ENCODE assay signal across 9 mouse cellular contexts in the genomic region with DNA sequence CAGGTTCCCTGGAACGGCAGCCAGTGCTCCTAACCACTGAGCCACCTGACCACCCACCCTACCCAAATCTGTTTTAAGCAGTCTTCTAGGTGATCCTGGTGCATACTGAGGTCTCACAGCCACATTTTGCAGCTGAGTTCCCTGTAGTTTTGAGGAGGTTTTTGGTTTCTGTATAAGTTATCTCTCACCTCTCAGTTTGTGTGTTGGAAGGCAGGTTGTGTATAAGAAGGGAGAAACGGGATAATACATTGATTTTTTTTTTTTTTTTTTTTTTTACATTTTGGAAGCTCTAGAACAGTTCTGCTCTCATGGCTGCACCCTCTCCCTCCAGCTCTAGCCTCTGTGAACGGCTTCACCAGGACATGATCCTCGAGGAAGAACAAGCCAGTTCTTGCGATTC. TPM values are rescaled to one million over a fixed set of nuclear protein-coding genes. Genes with fewer than 3 reads are reported as not detected.
DNase-seq lines count a peak whose midpoint lies in the region; ATAC-seq and TF ChIP-seq lines count a peak whose summit lies in the region.
"Had no signal": no experiment of that assay in that cellular context is flagged by ENCODE, and none has a peak within 500 bp of the region (broad histone marks: within the 10 kb centered on the region; RNA-seq: fewer than 3 reads in every experiment).

No protein-coding gene starts in this region.

- peak overlapping the region; percentile 84 for H3K9ac ChIP-seq in heart, embryonic 13.5 days
- no peak overlapping the region for H3K9ac ChIP-seq in ES-E14 (ENCODE audit: insufficient read depth, low read depth, low read length, poor library complexity, severe bottlenecking)
- peak overlapping the region; percentile 94; the same call in 1 of the 2 replicates for H3K9ac ChIP-seq in forebrain, postnatal 0 days

- peaks cover 41% of the 10 kb centered on the region for H3K36me3 ChIP-seq in heart, embryonic 13.5 days
- peaks cover 3% of the 10 kb centered on the region; the same call in 1 of the 2 replicates for H3K36me3 ChIP-seq in ES-E14 (ENCODE audit: control insufficient read depth, insufficient read depth, low read length, poor library complexity, severe bottlenecking)
- peaks cover 36% of the 10 kb centered on the region for H3K36me3 ChIP-seq in forebrain, postnatal 0 days (ENCODE audit: insufficient read depth)
- peaks cover 45% of the 10 kb centered on the region for H3K36me3 ChIP-seq in midbrain, embryonic 10.5 days

- 77% methylated on average over 5 of the region's 5 CpGs for WGBS in heart, embryonic 13.5 days
- 73% methylated on average over 5 of the region's 5 CpGs for WGBS in forebrain, postnatal 0 days
- 89% methylated on average over 5 of the region's 5 CpGs for WGBS in midbrain, embryonic 10.5 days

- H3K27ac ChIP-seq in heart, embryonic 13.5 days (replicated peaks), result no peak overlapping the region
- no peak overlapping the region for H3K27ac ChIP-seq in ES-E14 (ENCODE audit: insufficient read depth, low read depth, low read length, poor library complexity, severe bottlenecking)
- no peak overlapping the region for H3K27ac ChIP-seq in forebrain, postnatal 0 days (ENCODE audit: low read depth, low read length)
- H3K27ac ChIP-seq in midbrain, embryonic 10.5 days (replicated peaks), result no peak overlapping the region

- no peak for ATAC-seq in heart, embryonic 13.5 days (ENCODE audit: extremely low read depth, insufficient number of reproducible peaks, low FRiP score, low TSS enrichment)
- ATAC-seq in forebrain, postnatal 0 days, result no peak
- ATAC-seq in megakaryocyte progenitor cell, adult 5-6 weeks (replicated peaks; ENCODE audit: poor library complexity), result no peak

- DNase-seq in heart, postnatal 4 days, result no peak
- DNase-seq in ES-E14 (ENCODE audit: low read depth, low spot score), result no peak
- no peak for DNase-seq in forebrain, postnatal 0 days
- DNase-seq in midbrain, embryonic 10.5 days (ENCODE audit: low spot score), result no peak
- no peak for DNase-seq in adrenal gland, adult (ENCODE audit: inconsistent age in 2 of 2, low spot score in 1 of 2)
- no peak for DNase-seq in spleen, postnatal 36 days (ENCODE audit: low spot score in 2 of 2)

- H3K9me3 ChIP-seq in heart, embryonic 13.5 days, result 0 out of 2 replicates have a peak, but pooled peaks cover 3% of the 10 kb centered on the region
- no peaks in the 10 kb centered on the region for H3K9me3 ChIP-seq in ES-E14 (ENCODE audit: control insufficient read depth, insufficient read depth, low read depth, low read length)
- no peaks in the 10 kb centered on the region for H3K9me3 ChIP-seq in forebrain, postnatal 0 days (ENCODE audit: low read length)
- no peaks in the 10 kb centered on the region; the same call in 1 of the 2 replicates for H3K9me3 ChIP-seq in midbrain, embryonic 10.5 days (replicated peaks)

- no peaks in the 10 kb centered on the region for H3K27me3 ChIP-seq in heart, embryonic 13.5 days (replicated peaks)
- no peaks in the 10 kb centered on the region for H3K27me3 ChIP-seq in forebrain, postnatal 0 days (ENCODE audit: insufficient read depth, low read length)
- H3K27me3 ChIP-seq in midbrain, embryonic 10.5 days (ENCODE audit: low read depth, poor library complexity, severe bottlenecking), result no peaks in the 10 kb centered on the region

- peak overlapping the region; percentile 61 for H3K4me3 ChIP-seq in heart, embryonic 13.5 days
- peak overlapping the region; percentile 25 to 41; a peak in 1 of 4 replicates for H3K4me3 ChIP-seq in ES-E14 (ENCODE audit: insufficient read depth in 1 of 2, low read depth in 1 of 2, low read length in 2 of 2, poor library complexity in 1 of 2, severe bottlenecking in 1 of 2)
- H3K4me3 ChIP-seq in forebrain, postnatal 0 days (ENCODE audit: low read depth, low read length), result peak overlapping the region; percentile 87
- peak overlapping the region; percentile 68 for H3K4me3 ChIP-seq in midbrain, embryonic 10.5 days

- in situ Hi-C loops in ES-E14 (cut with MboI; ENCODE audit: low sequenced_read_pairs in 2 of 2, unreplicated experiment in 2 of 2), result no loop called here

- H3K4me1 ChIP-seq in heart, embryonic 13.5 days, result peaks cover 19% of the 10 kb centered on the region
- H3K4me1 ChIP-seq in ES-E14 (ENCODE audit: control insufficient read depth in 2 of 2, insufficient read depth in 2 of 2, low read length in 2 of 2, poor library complexity in 1 of 2), result peaks cover 0 to 2% of the 10 kb centered on the region in 2 experiments; a peak in 2 of 4 replicates
- 0 out of 2 replicates have a peak, but pooled peaks cover 4% of the 10 kb centered on the region for H3K4me1 ChIP-seq in forebrain, postnatal 0 days (ENCODE audit: insufficient read depth)
- peaks cover 25% of the 10 kb centered on the region for H3K4me1 ChIP-seq in midbrain, embryonic 10.5 days

- H3K4me2 ChIP-seq in heart, embryonic 13.5 days, result peak overlapping the region; percentile 77
- H3K4me2 ChIP-seq in forebrain, postnatal 0 days (ENCODE audit: low read depth), result peak overlapping the region; percentile 78

- no peak for TF ChIP-seq CTCF in forebrain, postnatal 0 days (IDR thresholded peaks at IDR 0.05; ENCODE audit: low read depth)

TF ChIP-seq in ES-E14, 5 proteins besides CTCF, POLR2A, EP300 and RAD21:
- TF ChIP-seq ZC3H11A (IDR thresholded peaks at IDR 0.05; ENCODE audit: borderline replicate concordance, low read depth, low read length) (no peak), HCFC1 (IDR thresholded peaks at IDR 0.05; ENCODE audit: borderline replicate concordance, insufficient read depth, low read length) (no peak), CHD2 (IDR thresholded peaks at IDR 0.05; ENCODE audit: low read depth, low read length) (no peak), MAFK (IDR thresholded peaks at IDR 0.05; ENCODE audit: insufficient read depth, low read depth, low read length) (no peak), ZNF384 (IDR thresholded peaks at IDR 0.05; ENCODE audit: low read depth, low read length) (peak; percentile 92)

RNA-seq across cellular contexts. Expression of a gene that starts 2.1 kb away (rescaled TPM):
- 4.6 and 6.0 TPM in 2 replicates for polyA plus RNA-seq in heart, embryonic 13.5 days (2015; fragmentation: Nextera tagmentation; extraction: Ambion mirVana)
- 1 to 10 TPM; 5.3 to 6.7 TPM for total RNA-seq in heart, postnatal 4 days (2021)
- total RNA-seq in ES-E14 (2012; rRNA removed), result 1.3 and 1.6 TPM in 2 replicates
- 11.3 and 14.4 TPM in 2 replicates for total RNA-seq in forebrain, postnatal 0 days (2014; rRNA removed)
- 10.2 and 11.4 TPM in 2 replicates for polyA plus RNA-seq in forebrain, postnatal 0 days (2015; fragmentation: Nextera tagmentation; extraction: Ambion mirVana)
- polyA plus RNA-seq in midbrain, embryonic 10.5 days (2016; fragmentation: Nextera tagmentation; extraction: Ambion mirVana), result 6.8 and 8.3 TPM in 2 replicates
- 0.37 and 0.78 TPM in 2 replicates for total RNA-seq in megakaryocyte progenitor cell, adult 5-6 weeks (2015)
- total RNA-seq in megakaryocyte progenitor cell, adult 5-6 weeks (2017), result 0.17 TPM in 1 of 2 replicates, not detected in the other

RNA-seq across cellular contexts. Expression of a gene that starts 17.5 kb away (rescaled TPM):
- polyA plus RNA-seq in heart, embryonic 13.5 days (2015; fragmentation: Nextera tagmentation; extraction: Ambion mirVana), result 7.2 and 7.3 TPM in 2 replicates
- 10 to 100 TPM in 1 of 2 experiments, 1 to 10 TPM in 1; 10.0 to 11.9 TPM for total RNA-seq in heart, postnatal 4 days (2021)
- 6.2 and 6.7 TPM in 2 replicates for total RNA-seq in ES-E14 (2012; rRNA removed)
- 16.7 and 19.0 TPM in 2 replicates for total RNA-seq in forebrain, postnatal 0 days (2014; rRNA removed)
- 5.8 and 6.9 TPM in 2 replicates for polyA plus RNA-seq in forebrain, postnatal 0 days (2015; fragmentation: Nextera tagmentation; extraction: Ambion mirVana)
- 10.9 and 14.6 TPM in 2 replicates for polyA plus RNA-seq in midbrain, embryonic 10.5 days (2016; fragmentation: Nextera tagmentation; extraction: Ambion mirVana)
- 11.4 and 14.8 TPM in 2 replicates for total RNA-seq in megakaryocyte progenitor cell, adult 5-6 weeks (2015)
- total RNA-seq in megakaryocyte progenitor cell, adult 5-6 weeks (2017), result 17.7 and 19.0 TPM in 2 replicates

RNA-seq across cellular contexts. Expression of a gene that starts 30.0 kb away (rescaled TPM):
- 9.1 and 9.3 TPM in 2 replicates for polyA plus RNA-seq in heart, embryonic 13.5 days (2015; fragmentation: Nextera tagmentation; extraction: Ambion mirVana)
- 10 to 100 TPM; 13.3 to 14.3 TPM for total RNA-seq in heart, postnatal 4 days (2021)
- 4.5 and 5.3 TPM in 2 replicates for total RNA-seq in ES-E14 (2012; rRNA removed)
- 15.6 and 16.9 TPM in 2 replicates for total RNA-seq in forebrain, postnatal 0 days (2014; rRNA removed)
- 9.3 and 12.2 TPM in 2 replicates for polyA plus RNA-seq in forebrain, postnatal 0 days (2015; fragmentation: Nextera tagmentation; extraction: Ambion mirVana)
- 12.7 and 17.5 TPM in 2 replicates for polyA plus RNA-seq in midbrain, embryonic 10.5 days (2016; fragmentation: Nextera tagmentation; extraction: Ambion mirVana)
- 4.8 and 5.7 TPM in 2 replicates for total RNA-seq in megakaryocyte progenitor cell, adult 5-6 weeks (2015)
- 9.4 and 10.0 TPM in 2 replicates for total RNA-seq in megakaryocyte progenitor cell, adult 5-6 weeks (2017)

RNA-seq across cellular contexts. Expression of a gene that starts 59.1 kb away (rescaled TPM):
- polyA plus RNA-seq in heart, embryonic 13.5 days (2015; fragmentation: Nextera tagmentation; extraction: Ambion mirVana), result not detected in 2 replicates
- not detected for total RNA-seq in heart, postnatal 4 days (2021)
- total RNA-seq in ES-E14 (2012; rRNA removed), result 1.1 and 1.2 TPM in 2 replicates
- total RNA-seq in forebrain, postnatal 0 days (2014; rRNA removed), result 0.52 and 0.62 TPM in 2 replicates
- polyA plus RNA-seq in forebrain, postnatal 0 days (2015; fragmentation: Nextera tagmentation; extraction: Ambion mirVana), result 0.10 TPM in 1 of 2 replicates, not detected in the other
- polyA plus RNA-seq in midbrain, embryonic 10.5 days (2016; fragmentation: Nextera tagmentation; extraction: Ambion mirVana), result 0.05 and 0.06 TPM in 2 replicates
- not detected in 2 replicates for total RNA-seq in megakaryocyte progenitor cell, adult 5-6 weeks (2015)
- total RNA-seq in megakaryocyte progenitor cell, adult 5-6 weeks (2017), result not detected in 2 replicates
- polyA plus RNA-seq: liver, embryonic 16.5 days had no signal

Comparison
In these comparisons a context has a peak if more than half of its experiments do, and no peak if none do; other contexts are left out.
1. H3K4me3 ChIP-seq: peak in every context shown above with its lines; median percentile 87 in forebrain, postnatal 0 days; 68 in midbrain, embryonic 10.5 days; 61 in heart, embryonic 13.5 days; 33 in ES-E14.